Mouse (Mus musculus): ENCODE measurements at regions not wholly inside any gene's neighbourhood (a gene's known extent, or its start where the extent isn't known, plus 50 kb on each side); places are given as distances from the start of the nearest gene placed in this dataset.
A peak's percentile ranks its signal among the peaks of the same experiment; 100 is the strongest.

DNA sequence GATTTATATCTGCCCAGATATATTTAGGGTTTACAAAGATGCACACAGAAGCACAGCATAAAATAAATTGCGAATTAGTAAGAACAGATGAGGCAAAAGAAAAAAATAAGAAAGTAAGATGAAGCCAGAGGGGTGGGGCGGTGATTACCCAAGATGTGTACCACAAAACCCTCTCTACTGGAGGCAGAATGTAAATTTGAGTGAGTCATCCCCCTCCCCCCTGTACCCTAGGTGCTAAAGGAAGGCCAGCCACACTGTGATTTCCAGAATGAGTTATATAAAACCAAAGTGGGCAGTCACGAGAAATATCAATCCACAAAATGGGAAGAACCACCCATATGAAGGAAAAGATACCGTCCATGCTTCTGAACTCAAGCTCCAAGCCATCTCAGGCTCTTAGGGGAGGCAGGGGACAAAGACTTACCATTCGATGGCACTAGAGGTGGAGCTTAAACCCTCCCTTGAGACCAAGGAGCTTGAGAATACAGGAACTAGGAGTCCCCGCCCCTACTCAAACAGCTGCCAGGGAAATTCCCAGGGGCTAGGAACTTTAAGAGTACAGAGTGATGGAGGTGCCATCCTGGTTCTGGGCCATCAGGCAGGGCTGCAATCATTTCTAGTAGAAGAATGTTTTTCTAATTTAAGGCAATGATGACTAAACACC is 383.8 kb downstream of the Bcor start:
- no peak for DNase-seq (ENCODE audit: low read depth, low spot score)

DNA sequence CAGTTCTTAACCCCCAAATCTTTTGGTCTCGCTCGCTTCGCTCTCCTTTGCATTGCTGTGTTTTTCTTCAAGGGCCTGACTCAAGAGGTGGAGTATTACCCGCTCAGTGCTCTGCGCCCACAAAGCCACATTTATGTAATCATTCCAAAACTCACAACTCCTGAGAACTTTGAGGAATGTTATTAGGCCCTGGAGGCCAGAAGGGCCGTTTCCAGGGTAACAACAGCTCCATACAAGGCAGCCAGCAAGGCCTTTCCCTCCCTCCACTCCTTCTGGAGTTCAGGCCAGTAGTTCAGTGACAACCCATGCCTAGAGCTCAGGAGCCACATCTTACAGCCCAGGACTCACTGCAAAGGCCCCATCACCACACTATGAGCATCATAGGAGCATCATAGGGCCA is 365.1 kb downstream of the Bcor start:
- no peak for DNase-seq (ENCODE audit: low read depth, low spot score)

DNA sequence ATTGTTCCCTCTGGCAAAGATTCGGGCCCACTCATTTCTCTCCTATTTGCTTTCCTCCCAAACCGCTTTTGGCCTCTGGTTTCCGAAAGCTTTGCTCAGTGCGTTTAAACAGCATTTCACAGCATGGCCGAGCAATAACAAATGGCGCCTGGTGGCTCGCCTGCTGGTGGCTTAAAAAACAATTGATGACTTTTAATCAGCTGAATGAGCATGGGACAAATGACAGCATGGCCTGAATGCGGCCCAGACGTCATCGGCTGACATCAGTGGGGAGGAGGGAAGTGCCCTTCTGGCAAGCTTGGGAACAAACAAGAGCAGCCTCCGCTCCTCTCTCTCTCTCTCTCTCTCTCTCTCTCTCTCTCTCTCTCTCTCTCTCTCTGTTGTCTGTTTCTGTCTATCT is 362.3 kb downstream of the Bcor start:
- DNase-seq (ENCODE audit: low read depth, low spot score) = no peak

DNA sequence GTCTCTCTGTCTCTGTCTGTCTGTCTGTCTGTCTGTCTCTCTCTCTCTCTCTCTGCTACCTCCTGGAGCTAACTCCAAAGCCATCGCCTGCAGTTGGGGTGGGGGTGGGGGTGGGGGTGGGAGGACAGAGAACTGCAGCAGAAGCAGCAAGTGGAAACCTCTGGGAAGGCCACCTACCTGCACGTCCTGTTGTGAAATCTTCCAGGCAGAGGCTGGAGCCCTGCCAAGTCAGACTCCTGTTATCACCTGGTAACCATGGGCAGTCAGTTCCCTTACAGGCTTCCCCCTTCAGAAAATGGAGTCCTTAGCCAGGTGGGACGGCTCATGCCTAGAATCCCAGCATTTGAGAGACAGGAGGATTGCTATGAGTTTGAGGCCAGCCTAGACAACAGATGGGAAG is 361.8 kb downstream of the Bcor start:
- DNase-seq (ENCODE audit: low read depth, low spot score) = no peak

DNA sequence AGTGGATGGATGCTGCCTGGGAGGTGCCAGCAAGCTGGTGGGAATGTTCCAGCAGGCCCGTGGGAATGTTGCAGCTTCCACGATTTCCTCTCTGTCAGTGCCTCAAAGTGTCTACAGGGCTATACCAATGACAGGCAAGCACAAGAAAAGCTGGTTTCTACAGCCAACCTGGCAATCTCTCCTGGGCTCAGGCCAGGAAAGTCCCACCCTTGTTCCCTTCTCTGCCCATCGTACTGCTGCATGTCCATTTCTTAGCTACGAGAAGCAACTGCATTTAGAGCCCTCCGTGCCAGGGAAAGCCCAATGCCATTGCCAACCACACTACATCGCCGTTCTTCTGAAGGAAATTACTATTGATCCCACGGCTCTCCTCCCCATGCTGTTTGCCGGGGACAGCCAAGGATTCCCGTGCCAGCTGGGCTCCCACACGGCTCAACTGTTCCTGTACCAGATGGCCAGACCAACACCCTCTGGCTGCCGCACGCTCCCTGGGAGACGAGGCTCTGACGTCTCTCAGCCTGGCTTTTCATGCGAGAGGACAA is 359.7 kb downstream of the Bcor start:
- no peak for DNase-seq (ENCODE audit: low read depth, low spot score)

DNA sequence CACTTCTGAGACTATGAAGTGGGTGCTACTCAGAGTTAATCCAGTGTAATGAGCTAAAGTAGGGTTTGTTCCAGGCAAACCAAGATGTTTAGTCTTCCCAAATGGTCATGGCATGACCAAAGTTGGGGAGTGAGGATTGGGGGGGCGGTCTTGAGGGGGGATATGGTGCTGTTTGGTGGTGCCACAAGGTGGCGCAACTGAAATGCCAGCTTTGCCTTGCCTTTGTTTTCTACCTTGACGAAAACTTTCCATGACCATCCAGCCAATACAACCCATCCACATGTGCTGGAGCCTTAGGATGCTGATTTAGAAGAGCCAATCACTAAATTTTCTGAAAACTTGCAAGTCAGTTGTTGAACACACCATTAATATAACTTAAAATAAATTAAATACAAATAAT is 358.9 kb downstream of the Bcor start:
- peak; percentile 38 for DNase-seq (ENCODE audit: low read depth, low spot score)

DNA sequence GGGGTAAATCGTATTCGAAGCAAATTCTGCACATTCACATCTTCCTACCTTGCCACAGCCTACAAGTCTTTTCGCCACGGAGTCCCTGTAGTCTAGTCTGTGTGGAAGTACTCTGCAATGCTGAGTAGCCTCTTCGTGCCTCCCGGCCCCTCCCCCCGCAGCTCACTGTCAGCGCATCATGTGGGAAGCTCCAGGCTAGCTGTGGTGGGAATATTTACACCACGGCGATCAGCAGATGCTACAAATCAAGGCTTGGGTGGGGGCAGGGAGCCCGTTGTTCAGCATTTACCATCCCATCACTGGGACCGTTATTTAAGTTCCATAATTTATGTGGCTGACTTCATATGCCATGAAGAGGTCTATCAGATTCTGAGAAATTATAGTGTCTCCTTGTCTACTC is 358.5 kb downstream of the Bcor start:
- DNase-seq (ENCODE audit: low read depth, low spot score) = no peak

DNA sequence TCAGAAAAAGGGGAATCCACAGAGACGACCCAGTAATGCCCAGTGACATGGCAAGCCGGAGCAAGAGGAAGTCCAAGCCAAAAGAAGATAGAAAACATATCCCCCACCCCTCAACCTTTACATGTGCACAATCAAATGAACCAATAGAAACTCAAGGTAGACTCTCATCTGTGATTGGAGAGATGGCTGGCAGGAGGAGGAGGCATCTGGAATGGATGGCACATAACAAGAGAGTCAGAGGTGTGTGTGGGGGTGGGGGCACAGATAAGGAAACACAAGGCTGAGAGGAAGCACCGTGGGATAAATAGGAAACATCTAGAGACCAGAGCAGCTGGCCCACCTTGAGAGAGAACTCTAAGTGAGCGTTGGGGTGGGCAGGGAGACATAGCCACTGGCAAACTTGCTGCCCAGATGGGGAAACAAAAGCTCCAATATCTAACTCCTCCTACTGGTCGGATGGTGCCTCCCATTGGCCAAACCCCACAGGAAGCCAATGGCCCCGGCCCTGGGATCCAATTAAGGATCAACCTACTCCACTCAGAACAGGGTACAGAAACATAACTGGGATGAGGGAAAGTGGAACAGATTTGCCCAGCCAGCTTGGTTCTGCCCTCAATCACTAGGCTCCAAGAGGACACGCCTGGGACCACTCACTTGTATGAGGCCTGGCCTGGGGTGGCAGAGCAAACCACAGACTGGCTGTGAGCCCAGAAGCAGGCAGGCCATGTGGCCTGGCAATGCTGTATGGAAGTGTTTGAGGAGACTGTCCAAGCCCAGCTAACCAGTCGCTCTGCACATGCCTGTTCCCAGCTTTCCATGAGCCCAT is 357.9 kb downstream of the Bcor start:
- DNase-seq (ENCODE audit: low read depth, low spot score) = no peak

DNA sequence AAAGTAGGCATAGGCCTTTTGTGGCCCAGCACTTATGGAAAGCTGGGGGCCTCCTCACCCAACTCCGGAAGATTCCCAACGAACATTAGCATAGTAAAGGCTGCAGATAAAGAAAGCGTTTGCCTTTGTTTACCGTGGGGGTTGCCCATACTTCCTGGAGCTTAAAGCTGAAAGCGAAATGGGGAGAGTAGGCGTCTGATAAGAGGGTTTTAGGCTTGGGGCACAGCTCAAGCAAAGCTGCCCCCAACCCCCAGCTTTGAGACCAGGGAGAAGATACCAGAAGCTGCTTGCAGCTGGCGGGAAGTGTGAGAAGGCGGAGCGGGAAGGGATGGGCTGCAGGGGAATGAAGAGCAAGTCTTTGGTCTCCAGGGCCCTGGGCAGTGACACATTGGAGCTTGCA is 356.9 kb downstream of the Bcor start:
- DNase-seq (ENCODE audit: low read depth, low spot score) = no peak

DNA sequence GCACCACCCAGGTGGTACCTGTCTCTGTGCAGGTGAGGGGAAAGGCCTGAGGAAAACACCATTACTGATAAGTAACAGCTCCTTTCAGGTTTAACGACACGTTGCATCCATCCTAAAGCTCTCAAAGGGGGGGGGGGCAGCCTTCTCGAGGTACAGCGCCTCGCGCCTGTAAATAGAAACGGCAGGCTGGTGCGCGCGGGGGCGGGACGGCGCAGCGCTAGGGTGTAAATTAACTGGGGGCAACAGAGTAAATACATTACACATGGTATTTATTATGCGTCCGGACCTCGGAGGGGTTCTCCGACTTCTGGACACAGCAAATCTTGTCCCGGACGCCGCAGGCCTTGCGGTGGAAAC is 353.3 kb downstream of the Bcor start:
- peak; percentile 11 for DNase-seq (ENCODE audit: low read depth, low spot score)

DNA sequence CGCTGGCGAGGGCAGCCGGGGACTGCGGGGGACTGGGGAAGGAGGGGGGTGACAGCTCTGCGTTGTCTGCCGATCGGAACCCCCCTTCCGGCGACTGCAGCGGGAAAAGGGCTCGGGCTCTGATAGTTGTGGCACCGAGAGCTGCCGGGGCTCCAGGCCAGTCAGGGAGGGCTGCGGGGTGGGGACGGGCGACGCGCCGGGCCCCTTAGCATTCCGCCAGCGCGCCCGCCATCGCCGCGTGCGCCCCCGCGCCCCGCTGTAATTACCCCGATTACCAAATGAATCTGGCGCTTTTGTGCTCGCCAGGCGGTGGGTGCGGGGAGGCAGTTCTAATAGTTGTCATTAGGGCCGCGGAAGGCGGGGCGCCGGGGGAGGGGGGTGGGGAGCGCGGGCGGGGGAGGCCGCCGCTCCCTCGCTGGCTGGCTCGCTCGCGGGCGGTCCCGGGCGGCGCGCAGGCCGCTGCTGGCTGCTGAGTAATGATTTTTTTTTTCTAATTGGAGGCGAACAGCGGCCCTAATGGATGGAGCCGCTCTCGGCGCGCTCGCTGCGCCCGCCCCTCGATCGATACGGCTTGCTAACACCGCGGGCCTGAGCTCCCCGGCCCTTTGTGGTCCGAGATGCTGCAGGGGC is 352.8 kb downstream of the Bcor start:
- DNase-seq (ENCODE audit: low read depth, low spot score) = peak; percentile 28

DNA sequence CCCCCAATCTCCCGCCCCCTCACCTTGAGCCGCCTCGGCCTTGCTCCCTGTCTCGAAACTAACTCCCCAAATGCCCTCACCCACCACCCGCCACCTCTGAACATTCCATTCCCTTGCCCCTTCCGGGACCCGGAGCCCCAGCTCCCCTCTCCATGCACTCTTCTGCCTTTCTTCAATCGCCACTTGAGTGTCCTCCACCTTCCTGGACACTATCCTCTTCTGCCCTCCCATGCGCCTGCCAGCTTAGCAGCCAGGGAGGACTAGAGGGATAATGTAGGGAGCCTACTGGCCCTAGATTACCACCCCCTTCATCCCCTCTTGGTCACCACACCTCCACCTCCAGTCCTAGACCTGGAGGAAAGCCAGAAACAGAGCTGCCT is 352.3 kb downstream of the Bcor start:
- no peak for DNase-seq (ENCODE audit: low read depth, low spot score)

DNA sequence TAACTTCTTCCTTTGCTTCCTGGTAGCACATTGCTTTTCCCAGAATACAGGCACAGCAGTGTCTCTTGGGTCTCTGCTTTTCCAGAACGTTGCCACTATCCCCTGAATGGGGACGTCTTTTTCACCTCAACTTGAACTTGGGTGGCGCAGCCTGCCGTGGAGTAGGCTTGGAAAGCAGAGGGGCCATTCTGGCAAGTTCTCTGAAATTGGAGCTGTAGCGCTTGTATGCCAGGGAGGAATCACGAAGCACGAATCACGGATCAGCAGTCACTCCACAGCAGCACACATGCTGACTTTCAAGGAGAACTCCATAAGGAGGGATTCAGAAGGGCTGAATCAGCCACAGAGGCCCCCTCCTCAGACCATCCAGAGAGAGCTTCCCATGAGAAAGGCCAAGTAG is 351.2 kb downstream of the Bcor start:
- no peak for DNase-seq (ENCODE audit: low read depth, low spot score)

DNA sequence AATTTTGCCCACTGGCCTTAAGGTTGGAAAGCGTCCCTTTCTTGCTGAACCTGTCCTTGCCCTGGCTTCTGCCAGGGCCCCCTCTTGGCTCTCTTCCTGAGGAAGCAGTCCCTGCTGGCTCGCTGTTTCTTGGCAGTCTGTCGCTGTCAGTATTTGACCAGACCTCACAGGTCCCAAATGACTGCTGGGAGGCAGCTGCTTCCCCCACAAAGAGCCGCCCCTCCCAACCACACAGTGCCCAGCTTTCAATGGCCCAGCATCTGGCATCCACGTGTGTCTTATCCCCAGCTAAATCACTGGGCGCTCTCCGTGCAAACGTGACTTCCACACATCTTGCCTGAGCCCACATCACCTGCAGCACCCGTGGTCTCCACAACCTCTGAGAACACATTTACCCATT is 345.3 kb downstream of the Bcor start:
- no peak for DNase-seq (ENCODE audit: low read depth, low spot score)

DNA sequence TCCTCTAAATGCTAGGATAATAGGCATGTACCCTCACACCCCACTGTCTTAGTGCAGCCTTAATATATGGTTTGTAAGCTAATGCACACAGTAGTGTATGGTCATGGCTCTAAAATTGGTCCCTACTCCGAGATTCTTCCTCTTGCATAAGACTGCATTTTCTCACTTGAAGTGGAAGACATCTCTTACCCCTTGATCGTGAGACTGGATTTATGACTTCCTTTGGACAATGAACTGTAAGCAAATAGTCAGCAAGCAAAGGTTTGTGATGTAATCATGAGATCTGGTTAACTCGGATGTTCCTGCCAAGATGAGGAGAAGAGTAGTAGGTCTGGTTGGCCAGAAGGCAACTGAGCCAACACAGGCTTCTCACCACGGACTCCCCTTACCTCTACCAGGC is 344.3 kb downstream of the Bcor start:
- no peak for DNase-seq (ENCODE audit: low read depth, low spot score)

DNA sequence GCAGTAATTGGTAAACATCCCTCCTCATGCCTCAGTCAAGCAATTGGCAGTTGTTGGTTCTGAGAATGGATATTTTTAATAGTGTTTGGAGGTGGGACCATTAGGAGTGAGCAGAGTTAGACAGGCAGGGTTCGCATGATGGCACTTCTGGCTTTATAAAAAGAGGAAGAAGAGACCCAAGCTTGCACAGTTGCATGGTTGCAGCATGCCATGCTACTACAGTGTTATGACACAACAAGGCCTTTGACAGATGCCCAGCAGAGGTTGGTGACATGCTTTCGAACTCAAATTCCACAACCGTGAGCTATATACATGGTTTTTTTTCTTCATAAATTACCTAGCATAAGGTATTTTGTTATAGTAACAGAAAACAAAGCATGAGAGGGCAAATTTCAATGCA is 341.5 kb downstream of the Bcor start:
- DNase-seq (ENCODE audit: low read depth, low spot score) = no peak

DNA sequence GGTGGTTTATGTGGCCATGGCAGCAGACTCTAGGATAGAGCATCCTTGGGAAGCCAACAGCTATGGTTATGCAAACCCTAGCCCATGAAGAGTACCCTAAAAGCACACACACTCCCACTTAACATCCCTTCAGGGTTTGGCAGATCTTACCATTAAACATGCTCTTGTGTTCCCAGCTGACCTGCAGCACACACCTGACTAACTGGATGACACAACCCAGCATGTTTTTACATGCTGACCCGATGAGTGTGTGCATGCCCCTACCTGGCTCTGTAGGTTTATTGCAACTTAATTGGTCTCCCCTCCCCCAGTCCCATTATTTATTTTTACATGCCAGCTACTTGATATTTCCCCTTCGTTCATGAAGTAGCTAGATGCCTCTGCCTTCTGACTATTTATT is 339.0 kb downstream of the Bcor start:
- DNase-seq (ENCODE audit: low read depth, low spot score) = no peak

DNA sequence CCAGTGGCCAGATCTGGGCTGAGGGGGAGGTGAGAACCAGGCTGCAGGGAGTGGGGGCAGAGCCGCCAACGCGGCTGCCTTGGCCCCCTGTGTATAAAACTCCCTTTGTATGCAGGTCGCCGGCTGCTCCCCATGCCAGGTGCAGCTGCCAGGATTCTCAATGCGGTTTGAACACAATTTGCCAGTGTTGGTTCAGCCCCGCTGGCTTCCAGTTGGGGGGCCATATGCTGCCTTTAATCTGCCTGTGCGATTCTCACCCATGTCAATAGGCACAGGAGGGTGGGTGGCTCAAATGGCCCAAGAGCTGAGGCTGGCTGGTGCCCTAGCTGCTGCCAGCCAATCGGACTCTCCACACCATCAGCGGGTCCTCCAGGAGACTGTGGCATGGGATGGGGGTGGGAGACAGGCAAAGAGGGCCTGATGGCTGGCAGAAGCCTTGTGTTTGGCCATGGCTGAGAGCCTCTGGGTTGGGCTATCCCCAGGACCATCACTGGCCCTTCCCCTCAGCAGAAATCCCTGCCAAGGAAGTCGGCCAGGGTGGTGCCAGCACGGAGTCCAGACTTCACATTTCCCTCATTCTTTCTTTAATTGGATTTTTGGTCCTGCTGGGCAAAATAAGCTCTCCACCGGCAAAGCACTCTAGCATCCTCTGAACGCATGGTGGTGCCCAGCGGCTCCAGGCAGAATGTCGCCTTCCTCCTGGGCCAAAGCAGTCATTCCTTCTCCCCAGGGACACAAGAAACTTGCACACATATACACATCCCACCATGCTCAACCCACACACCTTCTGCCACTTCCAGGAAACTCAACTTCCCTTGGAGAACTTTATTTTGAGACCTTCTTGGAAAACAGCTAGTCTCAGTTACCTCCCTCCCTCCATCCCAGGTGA is 338.0 kb downstream of the Bcor start:
- no peak for DNase-seq (ENCODE audit: low read depth, low spot score)

DNA sequence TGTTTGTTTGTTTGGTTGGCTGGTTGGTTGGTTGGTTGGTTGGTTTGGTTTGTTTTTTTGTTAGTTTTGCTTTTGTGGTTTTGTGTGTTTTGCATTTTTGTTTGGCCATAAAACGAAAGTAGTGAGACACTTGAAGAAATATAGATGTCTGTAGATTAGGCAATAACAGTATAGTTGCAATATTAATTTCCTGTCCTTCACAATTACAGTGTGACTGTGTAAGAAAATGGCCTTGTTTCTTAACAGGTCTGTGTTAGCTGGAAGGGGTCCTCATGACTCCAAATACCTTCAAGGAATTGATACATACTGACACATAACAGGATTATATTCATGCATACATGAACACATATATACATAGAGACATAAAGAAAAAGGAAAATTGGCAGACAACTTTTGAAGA is 334.2 kb downstream of the Bcor start:
- DNase-seq (ENCODE audit: low read depth, low spot score) = no peak

DNA sequence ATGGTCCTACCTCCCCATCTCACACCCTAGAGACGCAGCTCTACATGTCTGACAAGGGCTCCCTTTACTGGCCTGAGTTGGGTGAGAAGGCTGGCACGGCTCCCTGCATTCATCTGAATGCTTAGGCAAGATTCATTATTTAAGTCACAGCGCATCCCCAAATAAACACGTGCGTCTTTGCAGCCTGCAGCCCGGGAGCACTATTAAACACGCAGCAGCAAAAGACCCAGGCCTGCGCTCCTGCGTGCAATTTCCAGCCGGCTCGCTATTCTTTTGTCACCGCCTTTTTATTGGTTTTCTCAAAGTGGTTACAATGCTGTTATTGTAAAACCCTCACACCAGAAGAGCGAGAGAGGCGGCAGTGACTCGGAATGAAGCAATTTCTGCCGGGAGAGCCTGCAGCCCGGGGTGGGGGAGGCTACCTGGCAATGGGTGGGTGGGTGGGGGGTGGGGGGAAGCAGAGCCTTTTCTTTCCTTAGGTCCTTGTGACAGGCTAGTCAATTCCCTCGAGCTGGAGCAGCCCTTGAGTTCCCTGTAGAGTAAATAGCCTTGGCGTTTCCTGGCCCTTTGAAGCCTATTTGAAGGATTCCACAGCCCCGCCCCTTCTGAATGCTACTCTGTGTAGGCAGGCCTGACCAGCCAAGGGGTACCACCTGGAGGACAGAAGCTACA is 333.3 kb downstream of the Bcor start:
- no peak for DNase-seq (ENCODE audit: low read depth, low spot score)

DNA sequence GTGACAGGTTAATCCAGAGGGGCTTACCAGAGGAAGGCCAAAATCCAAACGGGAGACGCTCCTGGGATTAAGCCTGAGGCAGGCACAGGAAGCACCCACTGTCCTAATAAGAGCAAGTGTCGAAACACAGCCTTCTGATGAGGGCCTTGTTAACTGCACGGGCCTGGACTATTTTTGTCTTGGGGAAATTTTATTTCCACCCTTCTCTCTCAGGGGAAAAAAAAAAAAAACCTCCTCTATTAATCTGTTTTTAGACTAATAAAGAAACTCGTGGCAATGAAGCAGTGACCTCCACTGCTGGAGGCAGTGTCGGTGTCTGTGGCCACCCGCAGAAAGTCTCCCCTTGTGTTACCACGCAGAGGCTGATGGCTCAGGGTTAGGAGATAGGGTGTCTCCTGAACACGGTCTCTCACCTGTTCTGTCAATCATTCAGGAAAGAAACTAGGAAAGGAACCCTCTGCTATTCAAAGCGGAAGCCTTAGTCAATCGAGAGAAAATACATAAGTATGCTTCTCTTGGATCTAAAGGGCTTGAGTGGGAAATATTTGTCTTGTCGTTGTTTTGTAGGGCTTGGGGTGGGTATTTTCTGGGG is 330.6 kb downstream of the Bcor start:
- DNase-seq (ENCODE audit: low read depth, low spot score) = no peak

All from CD4-positive helper T cell, adult 2 months (primary cell).